Mouse (Mus musculus) liver, embryonic 14.5 days (tissue): ENCODE data around the gene Dennd2c.

Source experiments
- CTCF ChIP-seq: IDR thresholded peaks from 2 replicates; pipeline ENCODE4 v1.5.1; 2016; ENCODE audit warnings: antibody characterized with exemption, low read depth, control low read depth
- EP300 ChIP-seq: IDR thresholded peaks from 2 replicates; pipeline ENCODE4 v1.6.1; 2016; ENCODE audit warnings: antibody characterized with exemption, low read depth

DNA sequence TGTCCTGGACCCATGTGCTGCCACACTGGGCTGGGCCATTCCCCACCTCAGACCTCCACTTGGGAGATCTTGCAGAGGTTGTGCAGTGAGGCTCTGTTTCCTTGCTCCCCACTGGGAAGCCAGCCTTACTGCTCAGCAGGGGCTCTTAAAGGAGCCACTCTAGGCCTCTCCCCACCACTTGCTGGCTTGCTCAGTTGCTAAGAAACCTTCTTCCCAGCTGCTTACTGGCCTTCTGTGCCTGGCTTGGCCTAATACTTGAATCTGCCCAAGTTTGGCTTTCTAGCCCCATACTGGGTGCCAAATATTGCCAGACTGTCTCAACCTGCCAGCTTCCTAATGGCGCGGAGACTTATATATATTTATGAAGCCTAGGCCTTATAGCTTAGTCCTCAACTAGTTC lies 86.5 kb downstream of the Dennd2c start:
- TF ChIP-seq CTCF, result no peak
- TF ChIP-seq EP300, result no peak
